9 mouse cellular contexts compared by ENCODE assay signal in the genomic region with DNA sequence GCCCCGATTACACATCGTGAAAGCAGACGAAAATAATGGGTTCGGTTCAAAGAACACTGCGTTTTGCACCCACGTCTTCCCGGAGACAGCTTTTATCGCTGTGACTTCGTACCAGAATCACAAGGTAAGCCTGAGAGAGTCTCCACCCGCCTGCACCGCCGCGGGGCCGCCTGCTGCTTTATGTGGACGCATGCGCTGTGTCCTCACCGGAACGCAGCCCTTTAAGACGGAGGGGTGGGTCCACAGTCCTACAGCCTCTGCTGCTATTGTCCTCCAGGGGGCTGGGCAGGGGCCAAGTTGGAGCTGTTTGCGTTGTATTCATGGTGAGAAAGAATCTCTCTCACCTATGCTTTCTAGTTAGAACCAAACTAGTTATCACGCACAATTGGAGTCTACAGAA. TPM values are rescaled to one million over a fixed set of nuclear protein-coding genes. Genes with fewer than 3 reads are reported as not detected.
A peak's percentile ranks its signal among the peaks of the same experiment; 100 is the strongest.
DNase-seq lines count a peak whose midpoint lies in the region; ATAC-seq and TF ChIP-seq lines count a peak whose summit lies in the region.
"Had no signal": no experiment of that assay in that cellular context is flagged by ENCODE, and none has a peak within 500 bp of the region (broad histone marks: within the 10 kb centered on the region; RNA-seq: fewer than 3 reads in every experiment).

No protein-coding gene starts in this region.

- no peak overlapping the region for H3K27ac ChIP-seq in forebrain, postnatal 0 days (ENCODE audit: low read depth, low read length)
- no peak overlapping the region for H3K27ac ChIP-seq in neural tube, embryonic 15.5 days (replicated peaks)

- H3K4me1 ChIP-seq in forebrain, postnatal 0 days (ENCODE audit: insufficient read depth) = 0 out of 2 replicates have a peak, but pooled peaks cover 2% of the 10 kb centered on the region
- H3K4me1 ChIP-seq in neural tube, embryonic 15.5 days = peaks cover 4% of the 10 kb centered on the region

- TF ChIP-seq CTCF in forebrain, postnatal 0 days (IDR thresholded peaks at IDR 0.05; ENCODE audit: low read depth) = peak; percentile 30; the same call in 1 of the 2 replicates

- under 1% methylated on average over 21 of the region's 21 CpGs for WGBS in forebrain, postnatal 0 days
- 1% methylated on average over 21 of the region's 21 CpGs for WGBS in neural tube, embryonic 15.5 days

- DNase-seq in cerebellum, postnatal 10 days = peak; percentile 44 to 51
- no peak for DNase-seq in cerebellum, adult 18-20 months
- peak; percentile 64 for DNase-seq in Muller cell, postnatal 12 days (ENCODE audit: inconsistent ontology term)
- DNase-seq in forebrain, postnatal 0 days = peak; percentile 63
- peak; percentile 54 to 63 for DNase-seq in kidney, postnatal 4 days
- no peak for DNase-seq in left cerebral cortex, postnatal 25 days (ENCODE audit: low spot score in 2 of 2)
- no peak for DNase-seq in frontal cortex, postnatal 25 days (ENCODE audit: low spot score in 2 of 2)

- H3K36me3 ChIP-seq in forebrain, postnatal 0 days (ENCODE audit: insufficient read depth) = no peaks in the 10 kb centered on the region
- no peaks in the 10 kb centered on the region for H3K36me3 ChIP-seq in neural tube, embryonic 15.5 days

- H3K4me2 ChIP-seq in forebrain, postnatal 0 days (ENCODE audit: low read depth) = peak overlapping the region; percentile 34
- peak overlapping the region; percentile 48 for H3K4me2 ChIP-seq in neural tube, embryonic 15.5 days

- intact Hi-C loops in left cerebral cortex, postnatal 25 days (cut with DNase I) = no loop called here

- H3K9ac ChIP-seq in forebrain, postnatal 0 days = no peak overlapping the region
- H3K9ac ChIP-seq in neural tube, embryonic 15.5 days (replicated peaks) = no peak overlapping the region

- ATAC-seq in forebrain, postnatal 0 days = no peak; the same call in 1 of the 2 replicates
- no peak for ATAC-seq in neural tube, embryonic 15.5 days (ENCODE audit: low FRiP score)

- peak overlapping the region; percentile 22 for H3K4me3 ChIP-seq in forebrain, postnatal 0 days (ENCODE audit: low read depth, low read length)
- H3K4me3 ChIP-seq in neural tube, embryonic 15.5 days (replicated peaks) = peak overlapping the region; percentile 19

- peaks cover 65% of the 10 kb centered on the region for H3K27me3 ChIP-seq in forebrain, postnatal 0 days (ENCODE audit: insufficient read depth, low read length)
- H3K27me3 ChIP-seq in neural tube, embryonic 15.5 days (replicated peaks) = peaks cover 96% of the 10 kb centered on the region

- H3K9me3 ChIP-seq in forebrain, postnatal 0 days (ENCODE audit: low read length) = no peaks in the 10 kb centered on the region
- no peaks in the 10 kb centered on the region for H3K9me3 ChIP-seq in neural tube, embryonic 15.5 days (replicated peaks)

RNA-seq across cellular contexts. Expression of a gene that starts 12.5 kb away (rescaled TPM):
- 0.10 TPM in 1 of 2 replicates, not detected in the other for total RNA-seq in forebrain, postnatal 0 days (2014; rRNA removed)
- polyA plus RNA-seq in forebrain, postnatal 0 days (2015; fragmentation: Nextera tagmentation; extraction: Ambion mirVana) = not detected in 2 replicates
- 0.10 and 0.19 TPM in 2 replicates for polyA plus RNA-seq in neural tube, embryonic 15.5 days (2015; fragmentation: Nextera tagmentation; extraction: Ambion mirVana)
- total RNA-seq in left cerebral cortex, postnatal 25 days (2021) = not detected
- polyA plus RNA-seq: C2C12 had no signal

Comparison
In these comparisons a context has a peak if more than half of its experiments do, and no peak if none do; other contexts are left out.
1. DNase-seq: peak in cerebellum, postnatal 10 days (2 of 2), Muller cell, postnatal 12 days (single experiment), forebrain, postnatal 0 days (single experiment) and kidney, postnatal 4 days (2 of 2); none in cerebellum, adult 18-20 months (0 of 2), left cerebral cortex, postnatal 25 days (0 of 2) and frontal cortex, postnatal 25 days (0 of 2).